ENCODE assay signal across 8 mouse cellular contexts in the genomic region with DNA sequence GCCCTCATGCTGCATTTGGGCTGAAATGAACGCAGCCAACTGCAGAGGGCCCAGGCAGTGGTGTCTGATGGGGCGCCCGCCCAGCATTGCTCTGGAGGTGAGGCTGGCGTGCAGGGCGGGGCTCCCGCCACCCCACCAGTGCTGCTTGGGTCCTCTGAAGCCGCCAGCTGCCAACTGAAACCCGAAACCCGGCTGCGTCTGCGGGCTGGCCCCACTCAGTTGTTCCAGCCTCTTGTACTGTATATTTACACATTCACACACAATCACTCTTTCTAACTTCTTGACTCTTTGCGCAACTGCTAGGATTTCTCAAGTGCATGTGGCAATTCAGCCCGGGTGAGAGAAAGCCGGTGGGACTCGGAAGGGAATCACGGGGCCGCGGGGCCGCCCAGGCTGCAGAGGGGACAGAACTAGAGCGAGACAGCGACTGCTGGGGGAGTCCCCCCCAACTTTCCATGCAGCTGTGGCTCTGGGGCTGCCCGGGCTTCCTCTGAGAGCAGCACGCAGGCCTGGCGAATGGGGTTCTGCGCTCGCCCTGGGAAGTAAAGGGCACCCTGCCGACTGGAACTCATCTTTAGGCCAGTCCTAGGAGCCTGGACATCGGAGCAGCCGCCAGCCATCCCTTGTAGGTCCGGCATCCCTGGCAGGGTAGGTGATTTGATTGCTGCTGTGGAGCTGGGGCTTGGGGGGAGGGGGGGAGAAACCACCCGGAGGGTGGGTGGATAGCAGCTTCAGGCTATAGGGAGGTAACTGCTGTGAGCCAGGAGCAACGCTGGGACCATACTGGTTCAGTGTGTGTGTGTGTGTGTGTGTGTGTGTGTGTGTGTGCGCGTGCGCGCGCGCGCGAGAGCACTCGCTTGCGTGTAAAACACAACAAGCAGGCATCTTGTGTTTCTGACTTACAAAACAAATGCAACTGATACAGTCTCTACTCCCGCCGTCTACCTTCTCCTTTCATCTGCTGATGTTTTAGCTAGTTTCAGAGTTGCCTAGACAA. TPM values are rescaled to one million over a fixed set of nuclear protein-coding genes. Genes with fewer than 3 reads are reported as not detected.
DNase-seq lines count a peak whose midpoint lies in the region; ATAC-seq and TF ChIP-seq lines count a peak whose summit lies in the region.

Arhgap24 (plus strand) TSS at position 177 of the 997 bp plus-strand sequence.

- peaks cover 16% of the 10 kb centered on the region for H3K4me1 ChIP-seq in forebrain, embryonic 13.5 days
- H3K4me1 ChIP-seq in heart, postnatal 0 days (ENCODE audit: control insufficient read depth, insufficient read depth): no peaks in the 10 kb centered on the region
- peaks cover 30% of the 10 kb centered on the region for H3K4me1 ChIP-seq in lung, embryonic 15.5 days
- peaks cover 4% of the 10 kb centered on the region; the same call in 1 of the 2 replicates for H3K4me1 ChIP-seq in thymus, adult 2 months (replicated peaks; ENCODE audit: control insufficient read depth, insufficient read depth, low read length)

- peak; percentile 93 for DNase-seq in 3134 (ENCODE audit: extremely low read depth, insufficient read length, low spot score)
- DNase-seq in adrenal gland, adult 18-20 months (ENCODE audit: low spot score in 2 of 2): peak; percentile 47 to 48
- peak; percentile 47 for DNase-seq in heart, postnatal 0 days (ENCODE audit: low spot score)
- peak; percentile 34 to 57 for DNase-seq in kidney, postnatal 25 days
- DNase-seq in thymus, adult 2 months: peak; percentile 79

- peak within 1 kb of the TSS; percentile 54 for H3K4me3 ChIP-seq in forebrain, embryonic 13.5 days
- H3K4me3 ChIP-seq in heart, postnatal 0 days (ENCODE audit: low read depth, low read length): peak within 1 kb of the TSS; percentile 56
- H3K4me3 ChIP-seq in lung, embryonic 15.5 days: peak within 1 kb of the TSS; percentile 60
- H3K4me3 ChIP-seq in thymus, adult 2 months (ENCODE audit: control insufficient read depth, insufficient read depth, low read length): peak within 1 kb of the TSS; percentile 73

- ATAC-seq in forebrain, embryonic 13.5 days: peak; percentile 86
- peak; percentile 76 for ATAC-seq in heart, postnatal 0 days (ENCODE audit: insufficient read depth, low read depth)
- ATAC-seq in lung, embryonic 15.5 days (ENCODE audit: borderline replicate concordance, extremely low read depth, low FRiP score, low TSS enrichment): peak; percentile 96
- peak; percentile 79 for ATAC-seq in neutrophil, adult 5-6 weeks (ENCODE audit: extremely low read depth, insufficient number of reproducible peaks, low FRiP score, poor library complexity, severe bottlenecking)

- H3K4me2 ChIP-seq in forebrain, embryonic 13.5 days: peak within 1 kb of the TSS; percentile 96
- peak within 1 kb of the TSS; percentile 84 for H3K4me2 ChIP-seq in heart, postnatal 0 days (ENCODE audit: low read depth, low read length)
- H3K4me2 ChIP-seq in lung, embryonic 15.5 days: peak within 1 kb of the TSS; percentile 73

- no peak within 1 kb of the TSS; the same call in 1 of the 2 replicates for H3K27ac ChIP-seq in forebrain, embryonic 13.5 days
- H3K27ac ChIP-seq in heart, postnatal 0 days (ENCODE audit: low read depth): peak within 1 kb of the TSS; percentile 60
- peak within 1 kb of the TSS; percentile 99 for H3K27ac ChIP-seq in lung, embryonic 15.5 days
- peak within 1 kb of the TSS; percentile 90 for H3K27ac ChIP-seq in thymus, adult 2 months (ENCODE audit: control insufficient read depth, insufficient read depth, low read length)

- no peaks in the 10 kb centered on the region for H3K9me3 ChIP-seq in forebrain, embryonic 13.5 days (replicated peaks)
- H3K9me3 ChIP-seq in heart, postnatal 0 days (replicated peaks; ENCODE audit: control insufficient read depth, low read length): no peaks in the 10 kb centered on the region
- H3K9me3 ChIP-seq in lung, embryonic 15.5 days: no peaks in the 10 kb centered on the region

- peak; percentile 48; the same call in 1 of the 2 replicates for TF ChIP-seq POLR2A in thymus, adult 2 months (IDR thresholded peaks at IDR 0.05; ENCODE audit: control insufficient read depth, extremely low read depth, insufficient read depth, low read length, poor library complexity)

- under 1% methylated on average over 44 of the region's 44 CpGs for WGBS in forebrain, embryonic 13.5 days
- WGBS in heart, postnatal 0 days: 1% methylated on average over 44 of the region's 44 CpGs
- WGBS in lung, embryonic 15.5 days: under 1% methylated on average over 44 of the region's 44 CpGs
- 2% methylated on average over 44 of the region's 44 CpGs for WGBS in thymus, adult 2 months

- no peaks in the 10 kb centered on the region for H3K36me3 ChIP-seq in forebrain, embryonic 13.5 days (ENCODE audit: poor library complexity, severe bottlenecking)
- no peaks in the 10 kb centered on the region for H3K36me3 ChIP-seq in heart, postnatal 0 days (replicated peaks; ENCODE audit: control insufficient read depth, insufficient read depth, low read length)
- H3K36me3 ChIP-seq in lung, embryonic 15.5 days: no peaks in the 10 kb centered on the region
- H3K36me3 ChIP-seq in thymus, adult 2 months (ENCODE audit: control insufficient read depth, insufficient read depth, low read length): no peaks in the 10 kb centered on the region

- H3K9ac ChIP-seq in forebrain, embryonic 13.5 days: peak within 1 kb of the TSS; percentile 68
- peak within 1 kb of the TSS; percentile 46 for H3K9ac ChIP-seq in heart, postnatal 0 days (replicated peaks; ENCODE audit: low read depth, low read length)
- peak within 1 kb of the TSS; percentile 64 for H3K9ac ChIP-seq in lung, embryonic 15.5 days

- TF ChIP-seq CTCF in heart, postnatal 0 days (IDR thresholded peaks at IDR 0.05; ENCODE audit: low read depth): no peak
- no peak for TF ChIP-seq CTCF in thymus, adult 2 months (IDR thresholded peaks at IDR 0.05; ENCODE audit: borderline replicate concordance, control insufficient read depth, extremely low read depth, insufficient read depth, low read length, poor library complexity)

- no peak for TF ChIP-seq EP300 in heart, postnatal 0 days (IDR thresholded peaks at IDR 0.05; ENCODE audit: low read depth)

- H3K27me3 ChIP-seq in forebrain, embryonic 13.5 days: no peaks in the 10 kb centered on the region; the same call in 1 of the 2 replicates
- no peaks in the 10 kb centered on the region for H3K27me3 ChIP-seq in heart, postnatal 0 days (ENCODE audit: control insufficient read depth, insufficient read depth, low read length)
- H3K27me3 ChIP-seq in lung, embryonic 15.5 days: no peaks in the 10 kb centered on the region
- H3K27me3 ChIP-seq in thymus, adult 2 months (ENCODE audit: control insufficient read depth, insufficient read depth, low read length): no peaks in the 10 kb centered on the region

RNA-seq across cellular contexts. Expression of gene Arhgap24, which starts in this region (rescaled TPM):
- total RNA-seq in adrenal gland, adult 18-20 months (2021): 10 to 100 TPM; 12.1 to 23.2 TPM
- 2.0 and 2.3 TPM in 2 replicates for polyA plus RNA-seq in forebrain, embryonic 13.5 days (2015; fragmentation: Nextera tagmentation; extraction: Ambion mirVana)
- 12.0 and 13.4 TPM in 2 replicates for total RNA-seq in heart, postnatal 0 days (2014; rRNA removed; ENCODE audit: low replicate concordance)
- polyA plus RNA-seq in heart, postnatal 0 days (2015; fragmentation: Nextera tagmentation; extraction: Ambion mirVana): 13.0 and 14.2 TPM in 2 replicates
- polyA plus RNA-seq in lung, embryonic 15.5 days (2015; fragmentation: Nextera tagmentation; extraction: Ambion mirVana): 34.7 and 35.3 TPM in 2 replicates
- 29.2 and 32.9 TPM in 2 replicates for total RNA-seq in neutrophil, adult 5-6 weeks (2017)
- polyA plus RNA-seq in thymus, adult 2 months (2012; rRNA removed): 3.7 and 4.5 TPM in 2 replicates
